Mouse (Mus musculus) intestine, postnatal 0 days (tissue): ENCODE measurements at regions not wholly inside any gene's neighbourhood (a gene's known extent, or its start where the extent isn't known, plus 50 kb on each side); places are given as distances from the start of the nearest gene placed in this dataset.

Experiments
- ATAC-seq: fragments of 200-750 bp; cut with Nextera tagmentation; 2 replicates; pipeline ENCODE4 v1.8.0; 2017; ENCODE audit warnings: mild to moderate bottlenecking, moderate TSS enrichment, moderate library complexity
- H3K27ac ChIP-seq: fragments of 300-500 bp; sonication (generic); 2 replicates; pipeline ENCODE4 v1.5.1; 2014; ENCODE audit warnings: mild to moderate bottlenecking, low read depth, low read length, moderate library complexity
- H3K27me3 ChIP-seq: fragments of 300-500 bp; sonication (generic); replicated peaks from 2 replicates; pipeline ENCODE4 v1.6.1; 2014; ENCODE audit warnings: low read length, mixed read lengths; ENCODE audit not compliant: control insufficient read depth, insufficient read depth
- H3K36me3 ChIP-seq: fragments of 300-500 bp; sonication (generic); 2 replicates; pipeline ENCODE4 v1.6.1; 2014; ENCODE audit warnings: mild to moderate bottlenecking, moderate library complexity; ENCODE audit not compliant: control insufficient read depth, insufficient read depth
- H3K4me1 ChIP-seq: fragments of 300-500 bp; sonication (generic); replicated peaks from 2 replicates; pipeline ENCODE4 v1.6.1; 2014; ENCODE audit warnings: antibody characterized with exemption, low read length, mixed read lengths; ENCODE audit not compliant: control insufficient read depth, insufficient read depth
- H3K4me2 ChIP-seq: fragments of 300-500 bp; sonication (generic); replicated peaks from 2 replicates; pipeline ENCODE4 v1.6.1; 2014; ENCODE audit warnings: low read depth, mild to moderate bottlenecking, moderate library complexity
- H3K4me3 ChIP-seq: fragments of 300-500 bp; sonication (generic); 2 replicates; pipeline ENCODE4 v1.5.1; 2014; ENCODE audit warnings: low read depth, low read length
- H3K9ac ChIP-seq: fragments of 300-500 bp; sonication (generic); 2 replicates; pipeline ENCODE4 v1.6.1; 2014; ENCODE audit warnings: mild to moderate bottlenecking, low read depth, low read length
- H3K9me3 ChIP-seq: fragments of 300-500 bp; sonication (generic); 2 replicates; pipeline ENCODE4 v1.6.1; 2016; ENCODE audit warnings: mixed run types; ENCODE audit not compliant: control insufficient read depth
- CTCF ChIP-seq: sonication (generic); IDR thresholded peaks from 2 replicates; pipeline ENCODE4 v1.5.1; 2016; ENCODE audit warnings: low read depth, mild to moderate bottlenecking, control low read depth, antibody characterized with exemption, moderate library complexity
- WGBS: fragments of 180-500 bp; shearing (Covaris S2); extraction: QIAGEN DNeasy Blood & Tissue Kit; methylation state at CpG from one replicate; pipeline ENCODE4 v1.1.7; 2014; 5-methylcytosine and 5-hydroxymethylcytosine counted together

- Histone ChIP-seq H3K4me2 (peak overlapping the region; percentile 30), H3K27ac (no peak overlapping the region), H3K4me3 (no peak overlapping the region), H3K9ac (no peak overlapping the region), H3K36me3 (no peaks in the 10 kb centered on the region), H3K27me3 (no peaks in the 10 kb centered on the region), H3K9me3 (no peaks in the 10 kb centered on the region), H3K4me1 (no peaks in the 10 kb centered on the region)
- WGBS = 53% methylated on average over 9 of the region's 9 CpGs
- no peak for ATAC-seq
- 0 out of 2 replicates have a peak, but pooled peaks have one; percentile 6 for TF ChIP-seq CTCF
Observed at GRCm38 (mm10) chr1:119290165-119290916, 131.7 kb downstream of the Inhbb start.

GRCm38 (mm10) chr1:119289516-119290164, 132.4 kb downstream of the Inhbb start:
- H3K4me1 ChIP-seq = no peaks in the 10 kb centered on the region
- H3K27ac ChIP-seq = no peak overlapping the region
- 69% methylated on average over 11 of the region's 11 CpGs for WGBS
- no peak overlapping the region for H3K9ac ChIP-seq
- no peak for ATAC-seq
- H3K9me3 ChIP-seq = no peaks in the 10 kb centered on the region
- no peak overlapping the region for H3K4me3 ChIP-seq
- H3K36me3 ChIP-seq = no peaks in the 10 kb centered on the region
- H3K27me3 ChIP-seq = no peaks in the 10 kb centered on the region
- no peak for TF ChIP-seq CTCF
- 0 out of 2 replicates have a peak overlapping the region, but pooled peaks have one; percentile 30 for H3K4me2 ChIP-seq

DNA sequence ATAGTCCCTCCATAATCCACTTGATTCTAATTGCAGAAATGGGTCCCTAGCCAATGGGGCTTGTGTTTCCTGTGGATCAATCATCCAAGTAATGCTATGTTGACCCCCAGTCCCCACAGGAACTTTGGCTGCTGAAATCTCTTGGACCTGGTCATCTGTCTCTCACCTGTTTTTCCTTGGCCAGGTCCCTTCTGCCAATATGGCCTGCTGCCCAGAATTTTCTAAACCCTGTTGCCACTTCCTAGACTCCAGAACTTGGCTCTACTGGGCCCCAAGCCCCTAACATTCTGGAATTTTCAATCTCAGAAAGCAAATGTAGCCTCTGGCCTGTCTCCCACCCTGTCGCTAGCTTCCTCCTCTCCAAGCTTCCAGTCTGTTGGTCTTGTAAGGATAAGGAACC, 139.6 kb downstream of the Inhbb start:
- H3K9ac ChIP-seq = no peak overlapping the region

DNA sequence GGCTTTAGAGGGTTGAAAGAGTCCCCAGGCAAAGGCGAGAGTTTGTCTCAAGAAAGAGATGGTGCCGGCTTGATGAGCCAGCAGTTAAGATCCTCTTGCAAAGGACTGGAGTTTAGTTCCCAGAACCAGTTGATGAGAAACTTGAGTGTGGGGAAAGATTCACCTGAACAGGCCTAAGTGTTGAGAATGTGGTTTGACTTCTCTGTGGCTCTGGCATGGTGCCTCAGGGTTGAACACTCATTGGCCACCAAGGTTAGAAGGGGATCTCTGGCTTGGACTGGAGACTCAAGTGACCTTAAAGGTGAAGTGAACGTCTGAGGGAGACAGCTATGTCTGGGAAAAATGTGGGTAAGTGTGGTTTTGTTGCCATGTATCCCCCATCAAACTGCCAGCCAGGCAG, 142.8 kb downstream of the Inhbb start:
- ATAC-seq = no peak
- no peaks in the 10 kb centered on the region for H3K27me3 ChIP-seq
- no peak overlapping the region for H3K4me2 ChIP-seq
- H3K9me3 ChIP-seq = no peaks in the 10 kb centered on the region
- H3K27ac ChIP-seq = no peak overlapping the region
- 75% methylated on average over 3 of the region's 3 CpGs for WGBS
- TF ChIP-seq CTCF = no peak
- no peaks in the 10 kb centered on the region for H3K36me3 ChIP-seq
- no peak overlapping the region for H3K9ac ChIP-seq
- H3K4me1 ChIP-seq = no peaks in the 10 kb centered on the region
- H3K4me3 ChIP-seq = no peak overlapping the region

More for the DNA sequence above, 139.6 kb downstream of the Inhbb start:
- H3K27ac ChIP-seq = no peak overlapping the region
- no peak overlapping the region for H3K4me3 ChIP-seq
- H3K9me3 ChIP-seq = no peaks in the 10 kb centered on the region
- ATAC-seq = no peak
- H3K4me2 ChIP-seq = no peak overlapping the region
- no peak for TF ChIP-seq CTCF
- no peaks in the 10 kb centered on the region for H3K27me3 ChIP-seq
- no peaks in the 10 kb centered on the region for H3K36me3 ChIP-seq
- no peaks in the 10 kb centered on the region for H3K4me1 ChIP-seq
- 91% methylated on average over 1 of the region's 1 CpGs for whole genome bisulfite sequencing

GRCm38 (mm10) chr1:119278528-119279201, 143.4 kb downstream of the Inhbb start:
- Histone ChIP-seq H3K27ac (no peak overlapping the region), H3K9me3 (no peaks in the 10 kb centered on the region), H3K4me2 (no peak overlapping the region), H3K36me3 (no peaks in the 10 kb centered on the region), H3K27me3 (no peaks in the 10 kb centered on the region), H3K4me1 (no peaks in the 10 kb centered on the region), H3K9ac (no peak overlapping the region), H3K4me3 (no peak overlapping the region)
- WGBS = 49% methylated on average over 8 of the region's 8 CpGs
- TF ChIP-seq CTCF = no peak
- ATAC-seq = no peak

DNA sequence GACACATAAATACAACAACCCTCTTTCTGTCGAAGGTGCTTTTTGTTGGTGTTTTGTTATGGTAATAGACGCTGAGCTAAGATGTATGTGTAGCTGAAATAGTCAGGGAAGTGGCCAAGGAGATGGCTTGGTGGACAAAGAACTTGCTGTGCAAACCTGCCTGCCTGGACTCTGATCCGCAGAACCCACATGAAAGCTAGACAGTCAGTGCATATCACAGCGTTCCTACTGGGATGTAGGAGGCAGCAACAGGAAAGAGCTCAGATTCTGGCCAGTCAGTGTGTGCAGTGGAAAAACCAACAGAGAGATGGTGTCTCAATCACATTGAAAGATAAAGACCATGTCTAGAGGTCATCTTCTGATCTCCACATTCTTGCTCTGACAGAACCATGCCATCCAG, 144.1 kb downstream of the Inhbb start:
- no peak overlapping the region for H3K27ac ChIP-seq
- ATAC-seq = no peak
- no peak for TF ChIP-seq CTCF
- no peaks in the 10 kb centered on the region for H3K4me1 ChIP-seq
- WGBS = 74% methylated on average over 4 of the region's 4 CpGs
- H3K9me3 ChIP-seq = no peaks in the 10 kb centered on the region
- no peak overlapping the region for H3K4me2 ChIP-seq
- H3K9ac ChIP-seq = no peak overlapping the region
- H3K27me3 ChIP-seq = no peaks in the 10 kb centered on the region
- H3K4me3 ChIP-seq = no peak overlapping the region
- H3K36me3 ChIP-seq = no peaks in the 10 kb centered on the region
